Mouse (Mus musculus) midbrain, embryonic 10.5 days (tissue): ENCODE measurements around the gene Epn3. TPM values are rescaled to one million over a fixed set of nuclear protein-coding genes. Genes with fewer than 3 reads are reported as not detected.

Experiments used
- DNase-seq: peaks from one replicate; pipeline ENCODE4 v3.0.0-alpha.2; 2017; ENCODE audit warnings: low spot score
- H3K27ac ChIP-seq: fragments of 300-500 bp; sonication (generic); replicated peaks from 2 replicates; pipeline ENCODE4 v1.5.1; 2016; ENCODE audit warnings: mild to moderate bottlenecking
- H3K27me3 ChIP-seq: fragments of 300-500 bp; sonication (generic); 2 replicates; pipeline ENCODE4 v1.6.1; 2016; ENCODE audit warnings: low read depth, mild to moderate bottlenecking; ENCODE audit not compliant: poor library complexity, severe bottlenecking
- H3K36me3 ChIP-seq: fragments of 300-500 bp; sonication (generic); 2 replicates; pipeline ENCODE4 v1.6.1; 2016; ENCODE audit warnings: mild to moderate bottlenecking, moderate library complexity
- H3K4me1 ChIP-seq: fragments of 300-500 bp; sonication (generic); 2 replicates; pipeline ENCODE4 v1.6.1; 2016
- H3K4me3 ChIP-seq: fragments of 300-500 bp; sonication (generic); 2 replicates; pipeline ENCODE4 v1.5.1; 2016; ENCODE audit warnings: mild to moderate bottlenecking, moderate library complexity
- H3K9me3 ChIP-seq: fragments of 300-500 bp; sonication (generic); replicated peaks from 2 replicates; pipeline ENCODE4 v1.6.1; 2016; ENCODE audit warnings: mild to moderate bottlenecking
- WGBS: fragments of 180-500 bp; shearing (Covaris S2); methylation state at CpG from one replicate; pipeline ENCODE4 v1.1.7; 2016; 5-methylcytosine and 5-hydroxymethylcytosine counted together
- polyA plus RNA-seq: library from polyadenylated mRNA; unstranded; fragments of >200 nt; fragmentation: Nextera tagmentation; extraction: Ambion mirVana; gene quantifications from 2 replicates; pipeline ENCODE4 v1.2.1, GENCODE M21; 2016

Epn3 gene
- polyA plus RNA-seq, 1 experiment from 2014 or later: 0.80 TPM

DNA sequence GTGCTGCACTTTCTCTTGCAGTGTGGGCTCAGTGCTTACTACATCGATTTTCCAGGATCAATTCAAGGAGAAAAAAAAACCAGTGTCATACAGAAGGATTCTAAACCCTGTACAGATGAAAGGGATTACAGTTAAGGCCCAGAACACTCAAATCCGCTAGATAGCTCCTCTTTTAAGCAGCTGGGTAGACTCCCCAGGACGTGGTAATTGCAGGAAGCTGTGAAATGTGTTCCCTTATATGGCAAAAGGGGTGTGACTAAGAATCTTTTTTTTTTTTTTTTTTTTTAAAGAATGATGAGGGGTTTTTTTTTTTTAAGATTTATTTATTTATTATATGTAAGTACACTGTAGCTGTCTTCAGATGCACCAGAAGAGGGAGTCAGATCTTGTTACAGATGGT, 29.1 kb upstream of the Epn3 start:
- Histone ChIP-seq H3K36me3 (no peaks in the 10 kb centered on the region), H3K9me3 (no peaks in the 10 kb centered on the region), H3K4me1 (peaks cover 13% of the 10 kb centered on the region), H3K27me3 (no peaks in the 10 kb centered on the region), H3K4me3 (no peak overlapping the region), H3K27ac (no peak overlapping the region)
- DNase-seq: no peak
- 59% methylated on average over 3 of the region's 3 CpGs for WGBS

GRCm38 (mm10) chr11:94526171-94526879, 26.6 kb upstream of the Epn3 start:
- DNase-seq: no peak
- no peaks in the 10 kb centered on the region for H3K9me3 ChIP-seq
- no peak overlapping the region for H3K4me3 ChIP-seq
- no peak overlapping the region for H3K27ac ChIP-seq
- H3K4me1 ChIP-seq: peaks cover 21% of the 10 kb centered on the region
- peaks cover 18% of the 10 kb centered on the region for H3K27me3 ChIP-seq
- 53% methylated on average over 9 of the region's 9 CpGs for WGBS
- H3K36me3 ChIP-seq: no peaks in the 10 kb centered on the region

GRCm38 (mm10) chr11:94521219-94521843, 21.6 kb upstream of the Epn3 start, which contains the start of gene Mycbpap:
Gene Mycbpap (minus strand): TSS chr11:94521742.
- under 1% methylated on average over 42 of the region's 42 CpGs for WGBS
- H3K36me3 ChIP-seq: no peaks in the 10 kb centered on the region

DNA sequence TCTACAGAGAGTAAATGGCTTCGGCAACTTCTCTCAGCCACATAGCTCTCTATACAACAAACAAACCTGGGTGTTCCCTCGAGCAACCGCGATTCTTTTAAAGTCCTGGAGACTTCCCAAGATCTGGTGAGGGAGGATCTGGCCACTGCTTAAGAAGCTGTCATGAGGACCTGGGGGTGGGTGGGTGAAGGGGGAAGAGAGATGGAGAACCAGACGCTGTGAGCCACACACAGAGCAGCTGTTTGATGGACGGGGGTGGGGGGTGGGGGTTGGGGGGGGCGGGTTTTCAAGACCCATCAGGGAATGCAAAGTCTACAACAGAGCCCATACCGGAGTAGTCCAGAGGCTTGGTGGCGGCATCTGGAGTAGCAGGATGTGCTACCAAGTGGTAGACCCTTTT, 13.7 kb upstream of the Epn3 start:
- H3K4me3 ChIP-seq: no peak overlapping the region
- H3K36me3 ChIP-seq: no peaks in the 10 kb centered on the region
- WGBS: 77% methylated on average over 9 of the region's 9 CpGs
- H3K27ac ChIP-seq: no peak overlapping the region
- no peak for DNase-seq
- no peaks in the 10 kb centered on the region; the same call in 1 of the 2 replicates for H3K9me3 ChIP-seq
- no peaks in the 10 kb centered on the region for H3K27me3 ChIP-seq
- H3K4me1 ChIP-seq: peaks cover 11% of the 10 kb centered on the region

More at GRCm38 (mm10) chr11:94521219-94521843, 21.6 kb upstream of the Epn3 start, which contains the start of gene Mycbpap:
- Histone ChIP-seq H3K9me3 (no peaks in the 10 kb centered on the region), H3K4me1 (peaks cover 47% of the 10 kb centered on the region), H3K27me3 (peaks cover 18% of the 10 kb centered on the region), H3K4me3 (peak within 1 kb of the TSS; percentile 75), H3K27ac (peak within 1 kb of the TSS; percentile 83)
- DNase-seq: peak; percentile 81

DNA sequence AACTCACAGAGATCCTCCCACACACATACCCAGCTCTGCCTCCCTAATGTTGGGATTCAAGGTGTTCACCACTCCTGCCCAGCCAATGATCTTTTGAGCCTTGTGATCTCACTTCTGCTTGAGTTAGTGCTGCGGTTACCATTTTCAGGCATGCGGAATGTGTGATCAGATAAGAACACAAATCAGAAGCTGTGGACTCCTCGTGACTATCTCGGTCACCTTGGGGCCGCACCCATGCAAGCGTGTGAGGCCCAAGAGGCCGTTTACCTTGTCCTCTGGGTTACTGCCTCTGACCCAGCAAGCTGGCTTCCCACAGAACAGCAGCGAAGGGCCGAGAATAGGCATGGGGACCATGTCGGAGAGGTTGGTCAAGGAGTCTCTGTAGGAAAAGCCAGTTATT, 9.2 kb upstream of the Epn3 start:
- Histone ChIP-seq H3K27me3 (no peaks in the 10 kb centered on the region), H3K9me3 (no peaks in the 10 kb centered on the region; the same call in 1 of the 2 replicates), H3K36me3 (no peaks in the 10 kb centered on the region), H3K4me1 (no peaks in the 10 kb centered on the region), H3K4me3 (no peak overlapping the region), H3K27ac (no peak overlapping the region)
- no peak for DNase-seq
- 92% methylated on average over 10 of the region's 10 CpGs for WGBS

- DNase-seq: no peak
- H3K9me3 ChIP-seq: no peaks in the 10 kb centered on the region
- 91% methylated on average over 8 of the region's 8 CpGs for WGBS
Measured at GRCm38 (mm10) chr11:94501482-94501881, 1.7 kb upstream of the Epn3 start.

DNA sequence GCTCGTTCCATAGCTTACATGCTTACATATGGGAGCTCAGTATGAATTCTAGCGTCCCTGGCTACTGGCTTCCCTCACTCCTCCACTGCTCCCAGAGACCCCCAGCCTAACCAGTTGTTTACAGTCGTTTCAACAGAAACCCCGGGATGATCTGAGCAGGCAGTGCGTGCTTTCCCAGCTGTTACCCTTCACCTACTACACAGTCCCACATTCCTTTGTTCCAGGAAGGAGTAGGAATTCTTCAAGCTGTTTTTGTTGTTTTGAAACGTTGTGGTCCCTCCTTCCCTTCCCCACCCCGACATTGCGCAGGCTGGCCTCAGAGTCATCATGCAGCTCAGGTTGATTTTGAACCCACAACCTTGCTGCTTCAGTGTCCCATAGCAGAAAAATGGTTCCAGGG, 588 bp upstream of the Epn3 start:
- H3K27me3 ChIP-seq: peaks cover 62% of the 10 kb centered on the region
- H3K27ac ChIP-seq: no peak overlapping the region

More at GRCm38 (mm10) chr11:94501482-94501881, 1.7 kb upstream of the Epn3 start:
- no peak overlapping the region for H3K4me3 ChIP-seq
- no peaks in the 10 kb centered on the region for H3K36me3 ChIP-seq
- peaks cover 62% of the 10 kb centered on the region for H3K27me3 ChIP-seq
- peaks cover 27% of the 10 kb centered on the region for H3K4me1 ChIP-seq
- no peak overlapping the region for H3K27ac ChIP-seq

DNA sequence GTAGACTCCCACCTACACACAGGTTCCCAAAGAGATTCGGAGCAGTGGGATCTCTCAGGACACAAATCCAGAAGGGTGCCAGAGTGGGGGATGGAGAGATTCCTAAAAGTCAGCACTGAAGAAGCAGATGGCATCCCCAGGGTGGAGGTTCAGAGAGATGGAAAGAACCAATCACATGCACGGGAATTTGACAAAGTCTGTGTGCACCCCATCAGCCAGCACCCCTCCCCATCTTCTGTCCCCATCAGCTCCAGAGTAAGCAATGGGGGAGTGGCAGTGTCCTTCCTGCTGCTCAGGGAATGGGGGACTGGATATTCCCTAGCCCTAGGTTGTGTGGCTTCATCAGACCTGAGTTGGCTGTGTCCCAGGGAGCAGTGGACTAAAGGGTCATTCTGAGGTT, 739 bp downstream of the Epn3 start:
- H3K4me1 ChIP-seq: peaks cover 27% of the 10 kb centered on the region
- DNase-seq: no peak
- H3K4me3 ChIP-seq: peak overlapping the region; percentile 57
- H3K9me3 ChIP-seq: no peaks in the 10 kb centered on the region
- H3K27ac ChIP-seq: no peak overlapping the region
- H3K36me3 ChIP-seq: no peaks in the 10 kb centered on the region
- 13% methylated on average over 2 of the region's 2 CpGs for WGBS
- peaks cover 70% of the 10 kb centered on the region for H3K27me3 ChIP-seq

More for the DNA sequence above, 588 bp upstream of the Epn3 start:
- Histone ChIP-seq H3K4me1 (peaks cover 27% of the 10 kb centered on the region), H3K9me3 (no peaks in the 10 kb centered on the region), H3K36me3 (no peaks in the 10 kb centered on the region), H3K4me3 (peak overlapping the region; percentile 57)
- WGBS: 27% methylated on average over 8 of the region's 8 CpGs
- DNase-seq: no peak

DNA sequence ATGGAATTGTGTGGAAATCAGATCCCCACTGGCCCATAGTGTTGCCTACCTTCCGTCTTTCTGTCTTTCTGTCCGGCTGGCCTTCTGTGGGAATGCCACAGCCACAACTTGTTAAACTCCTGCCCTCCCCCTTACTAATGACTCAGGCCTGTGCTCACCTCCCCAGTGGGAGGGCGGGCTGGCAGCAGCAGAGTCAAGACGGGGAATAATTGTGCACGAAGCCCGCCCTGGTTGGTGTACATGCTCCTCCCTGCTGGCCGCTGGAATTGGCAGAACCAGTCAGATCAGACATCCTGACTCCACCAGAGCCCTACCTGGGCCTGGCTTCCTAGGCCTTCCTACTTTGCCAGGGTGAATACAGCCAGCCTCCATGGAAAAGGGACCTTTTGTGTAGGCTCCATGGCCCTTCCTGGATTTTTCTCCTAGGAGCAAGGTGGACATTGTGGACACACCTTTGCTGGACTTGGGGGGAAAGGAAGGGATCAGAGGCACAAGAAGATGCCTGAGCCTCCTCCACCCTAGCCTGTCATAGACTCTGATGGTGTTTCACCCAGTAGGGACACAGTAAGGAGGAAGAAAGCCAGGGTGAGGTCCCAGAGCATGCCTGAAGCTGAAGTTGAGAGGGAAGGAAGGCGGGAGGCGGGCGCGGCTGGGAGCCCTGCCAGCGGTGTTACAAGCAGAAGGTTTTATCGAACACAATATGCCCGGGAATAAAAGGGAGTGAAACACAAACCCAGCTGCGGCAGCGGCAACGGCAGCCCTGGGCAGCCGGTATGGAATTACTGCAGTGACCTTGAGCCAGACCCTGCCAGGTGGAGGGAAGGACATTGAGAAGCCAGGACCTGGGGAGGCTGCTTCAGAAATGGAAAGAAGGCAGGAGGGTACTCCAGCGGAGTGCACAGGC, 1.4 kb downstream of the Epn3 start:
- Histone ChIP-seq H3K36me3 (no peaks in the 10 kb centered on the region), H3K4me3 (peak overlapping the region; percentile 57), H3K9me3 (no peaks in the 10 kb centered on the region), H3K27me3 (peaks cover 77% of the 10 kb centered on the region), H3K27ac (no peak overlapping the region; the same call in 1 of the 2 replicates), H3K4me1 (peaks cover 27% of the 10 kb centered on the region)
- WGBS: 26% methylated on average over 19 of the region's 19 CpGs
- DNase-seq: no peak

- no peak overlapping the region for H3K4me3 ChIP-seq
- no peak overlapping the region for H3K27ac ChIP-seq
- no peaks in the 10 kb centered on the region for H3K36me3 ChIP-seq
- no peaks in the 10 kb centered on the region for H3K9me3 ChIP-seq
- H3K27me3 ChIP-seq: peaks cover 82% of the 10 kb centered on the region
- 82% methylated on average over 3 of the region's 3 CpGs for WGBS
- no peak for DNase-seq
- peaks cover 39% of the 10 kb centered on the region for H3K4me1 ChIP-seq
Measured at GRCm38 (mm10) chr11:94495415-94495814, 4.4 kb downstream of the Epn3 start.

GRCm38 (mm10) chr11:94491749-94492099, 8.1 kb downstream of the Epn3 start:
- peaks cover 34% of the 10 kb centered on the region for H3K4me1 ChIP-seq
- WGBS: 62% methylated on average over 7 of the region's 7 CpGs
- DNase-seq: no peak
- peak overlapping the region; percentile 84; the same call in 1 of the 2 replicates for H3K27ac ChIP-seq
- H3K4me3 ChIP-seq: peak overlapping the region; percentile 67
- H3K36me3 ChIP-seq: no peaks in the 10 kb centered on the region
- H3K9me3 ChIP-seq: no peaks in the 10 kb centered on the region
- peaks cover 81% of the 10 kb centered on the region for H3K27me3 ChIP-seq

DNA sequence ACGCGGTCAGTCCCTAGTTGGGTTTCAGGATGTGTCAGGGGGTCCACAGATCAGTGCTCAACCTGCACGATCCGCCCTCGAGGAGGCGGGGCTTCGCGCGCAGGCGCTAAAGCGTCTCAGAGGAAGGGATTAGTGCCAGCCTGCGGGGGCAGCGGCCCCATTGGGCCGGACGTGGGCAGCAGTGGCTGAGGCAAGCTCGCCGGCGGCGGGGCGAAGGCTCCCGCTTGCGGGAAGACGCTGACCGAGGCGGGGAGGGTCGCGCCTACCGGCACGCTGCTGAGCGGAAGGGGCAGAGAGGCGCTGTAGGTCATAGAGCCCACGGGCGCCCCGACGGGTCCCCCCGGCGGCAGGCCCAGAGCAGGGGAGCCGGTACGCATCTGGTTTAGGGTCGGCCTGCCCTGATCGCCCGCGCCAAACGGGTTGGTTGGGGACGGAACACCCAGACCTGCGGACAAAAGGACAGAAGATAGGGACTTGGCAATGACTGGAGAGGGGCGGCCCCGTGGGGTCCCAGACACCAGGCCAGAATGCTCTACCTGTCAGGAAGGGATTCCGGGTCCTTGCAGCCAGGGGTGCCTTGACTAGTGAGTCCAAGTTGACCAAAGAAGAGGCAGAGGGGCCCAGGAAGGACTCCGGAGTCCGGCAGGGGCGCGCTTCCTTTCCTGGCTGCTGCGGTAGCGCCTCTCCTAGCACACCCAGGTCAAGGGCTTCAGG, 8.6 kb downstream of the Epn3 start:
- WGBS: 6% methylated on average over 55 of the region's 55 CpGs
- no peaks in the 10 kb centered on the region for H3K36me3 ChIP-seq
- peaks cover 34% of the 10 kb centered on the region for H3K4me1 ChIP-seq
- DNase-seq: peak; percentile 73
- peaks cover 85% of the 10 kb centered on the region for H3K27me3 ChIP-seq
- peak overlapping the region; percentile 84 for H3K27ac ChIP-seq
- no peaks in the 10 kb centered on the region for H3K9me3 ChIP-seq
- H3K4me3 ChIP-seq: peak overlapping the region; percentile 67
